Mouse (Mus musculus) heart, adult 11 months (tissue): Measurements from ENCODE around the gene Olfr535.
"Not testable (repeated sequence)": the region's sequence is repeated elsewhere in the genome, so short reads cannot be mapped to it uniquely, and the experiment has no call there.

Experiments
- DNase-seq: peaks from one replicate; pipeline ENCODE4 v3.0.0; 2022

Olfr535 gene

GRCm38 (mm10) chr7:140483916-140484315 is at the start of gene Olfr535:
Gene Olfr535 (plus strand): TSS chr7:140484216.
- no peak for DNase-seq

- no peak for DNase-seq
Measured at GRCm38 (mm10) chr7:140443141-140443540, 40.9 kb upstream of the Olfr535 start.

- DNase-seq = not testable (repeated sequence)
Measured at GRCm38 (mm10) chr7:140463070-140463469, 20.9 kb upstream of the Olfr535 start, which contains the start of gene Olfr533. Gene Olfr533 (plus strand): TSS chr7:140463370.

GRCm38 (mm10) chr7:140477886-140478285 is 6.1 kb upstream of the Olfr535 start:
- no peak for DNase-seq

- DNase-seq = no peak
Measured at GRCm38 (mm10) chr7:140478733-140479132, 5.3 kb upstream of the Olfr535 start.

GRCm38 (mm10) chr7:140488981-140489380 is 5.0 kb downstream of the Olfr535 start:
- no peak for DNase-seq

- DNase-seq = no peak
Measured at GRCm38 (mm10) chr7:140494231-140494630, 10.2 kb downstream of the Olfr535 start.

GRCm38 (mm10) chr7:140494702-140495101 is 10.7 kb downstream of the Olfr535 start:
- DNase-seq = no peak

GRCm38 (mm10) chr7:140507346-140508021 is 23.5 kb downstream of the Olfr535 start, which contains the start of gene Olfr536:
Gene Olfr536 (minus strand): TSS chr7:140507396.
- not testable (repeated sequence) for DNase-seq

GRCm38 (mm10) chr7:140539746-140540145 is 55.7 kb downstream of the Olfr535 start:
- no peak for DNase-seq
